Mouse (Mus musculus) intestine, embryonic 15.5 days (tissue): ENCODE results near the gene Tgfbr2. TPM values are rescaled to one million over a fixed set of nuclear protein-coding genes. Genes with fewer than 3 reads are reported as not detected.

Source experiments
- ATAC-seq: fragments of 200-750 bp; cut with Nextera tagmentation; 2 replicates; pipeline ENCODE4 v1.8.0; 2017; ENCODE audit warnings: moderate TSS enrichment, moderate library complexity
- H3K27ac ChIP-seq: fragments of 300-500 bp; sonication (generic); 2 replicates; pipeline ENCODE4 v1.5.1; 2015; ENCODE audit warnings: mild to moderate bottlenecking, inconsistent platforms
- H3K27me3 ChIP-seq: fragments of 300-500 bp; sonication (generic); replicated peaks from 2 replicates; pipeline ENCODE4 v1.6.1; 2015; ENCODE audit warnings: inconsistent platforms
- H3K36me3 ChIP-seq: fragments of 300-500 bp; sonication (generic); 2 replicates; pipeline ENCODE4 v1.6.1; 2015; ENCODE audit warnings: inconsistent platforms
- H3K4me1 ChIP-seq: fragments of 300-500 bp; sonication (generic); replicated peaks from 2 replicates; pipeline ENCODE4 v1.6.1; 2015; ENCODE audit warnings: inconsistent platforms
- H3K4me2 ChIP-seq: fragments of 300-500 bp; sonication (generic); replicated peaks from 2 replicates; pipeline ENCODE4 v1.6.1; 2015; ENCODE audit warnings: mild to moderate bottlenecking, inconsistent platforms
- H3K4me3 ChIP-seq: fragments of 300-500 bp; sonication (generic); replicated peaks from 2 replicates; pipeline ENCODE4 v1.5.1; 2015; ENCODE audit warnings: inconsistent platforms
- H3K9ac ChIP-seq: fragments of 300-500 bp; sonication (generic); 2 replicates; pipeline ENCODE4 v1.6.1; 2015; ENCODE audit warnings: inconsistent platforms
- H3K9me3 ChIP-seq: fragments of 300-500 bp; sonication (generic); 2 replicates; pipeline ENCODE4 v1.6.1; 2016; ENCODE audit warnings: inconsistent platforms
- WGBS: fragments of 180-500 bp; shearing (Covaris S2); methylation state at CpG from one replicate; pipeline ENCODE4 v1.1.7; 2015; 5-methylcytosine and 5-hydroxymethylcytosine counted together
- polyA plus RNA-seq: library from polyadenylated mRNA; unstranded; fragments of >200 nt; fragmentation: Nextera tagmentation; extraction: Ambion mirVana; gene quantifications from 2 replicates; pipeline ENCODE4 v1.2.1, GENCODE M21; 2015

Tgfbr2 gene
- polyA plus RNA-seq, 1 experiment from 2014 or later = 31.8 TPM

DNA sequence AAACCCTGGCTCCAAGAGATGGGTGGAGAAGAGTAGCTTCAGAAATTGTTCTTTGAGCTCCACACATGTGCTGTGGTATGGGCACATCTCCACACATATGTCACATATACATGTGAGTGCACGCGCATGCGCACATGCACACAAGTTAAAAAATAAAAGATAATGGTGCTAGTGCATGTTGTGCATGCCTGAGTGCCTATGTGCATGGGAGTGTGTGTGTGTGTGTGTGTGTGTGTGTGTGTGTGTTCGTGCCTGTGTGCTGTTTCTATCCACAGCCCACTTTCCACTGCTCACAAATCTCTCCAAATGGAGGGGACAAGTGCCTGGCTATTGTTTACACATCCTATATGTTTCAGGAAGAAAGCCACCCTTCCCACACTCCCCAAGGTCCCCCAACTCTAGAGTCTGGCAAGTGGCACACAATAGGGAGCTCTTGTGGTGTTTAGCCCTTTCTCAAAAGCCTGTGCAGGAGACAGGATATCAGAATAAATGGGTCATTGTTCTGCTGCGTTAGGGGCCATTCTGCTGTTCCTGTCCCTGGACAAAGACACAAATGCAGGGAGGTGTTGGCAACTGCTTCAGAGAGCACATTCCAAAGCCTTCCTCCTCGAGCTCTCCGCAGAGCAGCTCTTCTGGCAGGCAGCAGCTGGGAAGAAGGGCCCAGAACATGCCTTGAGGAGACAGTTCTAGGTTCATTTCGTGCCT is 37.9 kb upstream of the Tgfbr2 start:
- H3K9ac ChIP-seq = no peak overlapping the region
- WGBS = 64% methylated on average over 8 of the region's 8 CpGs
- no peaks in the 10 kb centered on the region for H3K9me3 ChIP-seq
- H3K4me2 ChIP-seq = no peak overlapping the region
- no peaks in the 10 kb centered on the region for H3K27me3 ChIP-seq
- H3K27ac ChIP-seq = no peak overlapping the region
- no peaks in the 10 kb centered on the region for H3K4me1 ChIP-seq
- no peak overlapping the region for H3K4me3 ChIP-seq
- H3K36me3 ChIP-seq = no peaks in the 10 kb centered on the region
- 0 out of 2 replicates have a peak, but pooled peaks have one; percentile 42 for ATAC-seq

DNA sequence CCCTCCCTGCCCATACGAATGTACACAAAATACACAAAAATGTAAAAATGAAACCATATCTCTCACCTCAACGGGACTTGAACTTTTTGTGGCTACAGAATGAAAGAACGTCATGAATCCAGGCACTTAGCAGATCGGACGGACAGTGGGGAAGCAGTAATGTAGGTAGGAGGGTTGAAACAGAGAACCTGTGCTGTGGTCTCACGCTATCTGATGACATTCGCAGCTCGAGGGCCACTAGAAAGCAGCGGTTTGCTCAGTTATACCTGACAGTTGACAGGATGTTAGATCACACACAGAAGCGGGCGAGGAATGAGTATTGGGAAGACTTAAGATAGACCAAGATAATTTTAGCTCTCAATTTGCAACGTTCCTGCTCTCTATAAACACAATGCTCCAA is 36.9 kb upstream of the Tgfbr2 start:
- Histone ChIP-seq H3K4me1 (no peaks in the 10 kb centered on the region), H3K36me3 (no peaks in the 10 kb centered on the region), H3K9me3 (no peaks in the 10 kb centered on the region), H3K27me3 (no peaks in the 10 kb centered on the region), H3K9ac (no peak overlapping the region), H3K27ac (no peak overlapping the region), H3K4me2 (no peak overlapping the region), H3K4me3 (no peak overlapping the region)
- 84% methylated on average over 12 of the region's 12 CpGs for WGBS
- no peak for ATAC-seq

DNA sequence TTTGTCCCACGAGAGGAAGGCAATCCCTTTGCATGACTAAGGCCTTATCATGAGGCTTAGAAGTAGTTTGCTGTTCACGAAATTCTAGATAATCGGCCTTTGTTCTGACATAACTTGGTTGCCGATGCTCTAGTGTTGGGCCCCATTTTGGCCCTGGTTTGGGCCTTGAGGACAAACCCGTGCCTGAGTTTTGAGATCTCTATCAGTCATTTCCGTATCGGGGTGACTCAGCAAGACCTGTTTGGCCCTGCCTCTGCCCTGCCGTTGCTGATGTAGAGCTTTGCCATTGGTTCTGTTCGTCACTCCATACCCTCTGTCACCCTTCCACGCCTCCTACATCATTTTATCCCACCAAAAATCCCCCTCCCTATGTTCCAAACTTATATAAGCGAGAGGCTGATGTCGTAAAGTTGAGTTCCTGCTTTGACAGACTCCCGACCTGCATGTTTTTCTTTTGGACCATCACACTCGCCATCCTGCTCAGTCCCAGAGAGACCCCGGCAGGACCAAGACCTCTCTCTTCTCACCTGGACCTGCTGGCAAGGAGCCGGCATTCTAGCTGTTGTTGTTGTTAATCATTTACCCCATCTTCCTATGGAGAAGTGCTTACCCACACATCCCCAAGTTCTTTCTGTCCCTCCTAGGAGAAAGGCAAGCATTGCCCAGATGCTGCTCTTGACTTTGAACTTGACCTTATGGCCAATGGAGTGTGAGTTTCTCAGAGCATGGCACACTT is 33.2 kb upstream of the Tgfbr2 start:
- 67% methylated on average over 16 of the region's 16 CpGs for WGBS
- H3K9me3 ChIP-seq = no peaks in the 10 kb centered on the region
- H3K4me1 ChIP-seq = no peaks in the 10 kb centered on the region
- ATAC-seq = peak; percentile 62
- H3K9ac ChIP-seq = no peak overlapping the region
- no peak overlapping the region for H3K4me2 ChIP-seq
- H3K27ac ChIP-seq = no peak overlapping the region
- H3K4me3 ChIP-seq = no peak overlapping the region
- H3K27me3 ChIP-seq = no peaks in the 10 kb centered on the region
- H3K36me3 ChIP-seq = no peaks in the 10 kb centered on the region

DNA sequence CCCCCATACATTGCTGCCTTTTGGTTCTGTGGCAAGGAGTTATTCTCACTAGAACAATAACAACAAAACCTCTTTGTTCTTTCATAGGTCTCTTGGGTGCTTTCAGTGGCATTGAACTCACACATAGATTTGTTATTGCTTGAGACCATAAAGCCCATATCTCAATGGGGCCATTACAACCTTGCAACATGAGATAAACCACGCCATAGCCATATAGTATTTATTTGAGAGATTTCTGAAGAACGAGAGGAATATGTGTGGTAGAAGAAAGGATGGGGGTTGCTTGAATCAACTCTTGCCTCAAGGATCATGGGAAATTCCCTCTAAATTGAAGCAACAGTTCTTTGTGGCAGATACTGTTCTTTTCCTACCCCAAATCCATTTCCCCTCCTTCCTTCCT is 31.7 kb upstream of the Tgfbr2 start:
- H3K27me3 ChIP-seq = no peaks in the 10 kb centered on the region
- no peak overlapping the region for H3K9ac ChIP-seq
- WGBS = 54% methylated on average over 2 of the region's 2 CpGs
- ATAC-seq = no peak
- H3K27ac ChIP-seq = no peak overlapping the region
- H3K4me2 ChIP-seq = no peak overlapping the region
- no peaks in the 10 kb centered on the region for H3K36me3 ChIP-seq
- no peak overlapping the region for H3K4me3 ChIP-seq
- no peaks in the 10 kb centered on the region for H3K4me1 ChIP-seq
- H3K9me3 ChIP-seq = no peaks in the 10 kb centered on the region

DNA sequence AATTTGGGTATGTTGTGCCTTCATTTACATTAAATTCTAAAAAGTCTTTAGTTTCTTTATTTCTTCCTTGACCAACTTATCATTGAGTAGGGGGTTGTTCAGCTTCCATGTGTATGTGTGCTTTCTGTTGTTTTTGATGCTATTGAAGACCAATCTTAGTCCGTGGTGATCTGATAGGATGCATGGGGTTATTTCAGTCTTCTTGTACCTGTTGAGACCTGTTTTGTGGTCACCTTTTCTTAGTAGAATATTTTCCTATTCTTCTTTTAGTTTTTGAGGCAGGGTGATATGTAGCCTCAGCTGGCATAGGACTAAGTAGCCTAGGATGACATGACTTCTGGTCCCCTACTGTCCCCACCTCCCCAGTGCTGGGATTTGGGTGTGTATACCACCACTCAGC is 28.5 kb upstream of the Tgfbr2 start:
- H3K36me3 ChIP-seq = no peaks in the 10 kb centered on the region

DNA sequence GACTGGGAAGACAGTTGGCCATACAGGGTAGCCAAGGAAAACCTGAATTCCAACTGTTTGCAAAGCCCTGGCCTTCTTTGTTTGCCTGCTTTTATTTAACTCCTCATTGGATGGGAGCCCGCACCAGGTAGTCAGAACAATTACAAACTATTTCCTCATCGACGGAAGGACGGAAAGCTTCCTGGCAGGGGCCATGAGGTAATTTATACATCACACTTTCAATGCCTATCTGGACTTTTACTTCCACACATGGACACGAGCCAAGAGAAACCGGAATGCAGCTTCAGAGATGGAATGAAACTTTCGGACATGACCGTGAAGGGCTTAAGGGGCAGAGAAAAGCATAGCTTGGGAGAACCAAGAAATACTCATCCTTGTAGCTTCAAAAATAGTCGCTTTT is 24.0 kb upstream of the Tgfbr2 start:
- Histone ChIP-seq H3K9ac (no peak overlapping the region), H3K4me3 (no peak overlapping the region), H3K27me3 (no peaks in the 10 kb centered on the region), H3K36me3 (no peaks in the 10 kb centered on the region), H3K4me2 (no peak overlapping the region), H3K27ac (no peak overlapping the region), H3K9me3 (no peaks in the 10 kb centered on the region), H3K4me1 (no peaks in the 10 kb centered on the region)
- 43% methylated on average over 9 of the region's 9 CpGs for WGBS
- peak; percentile 34 for ATAC-seq

More for the DNA sequence above, 28.5 kb upstream of the Tgfbr2 start:
- Histone ChIP-seq H3K27ac (no peak overlapping the region), H3K4me3 (no peak overlapping the region), H3K4me1 (no peaks in the 10 kb centered on the region), H3K27me3 (no peaks in the 10 kb centered on the region), H3K9me3 (no peaks in the 10 kb centered on the region), H3K9ac (no peak overlapping the region), H3K4me2 (no peak overlapping the region)
- 86% methylated on average over 1 of the region's 1 CpGs for WGBS
- no peak for ATAC-seq

DNA sequence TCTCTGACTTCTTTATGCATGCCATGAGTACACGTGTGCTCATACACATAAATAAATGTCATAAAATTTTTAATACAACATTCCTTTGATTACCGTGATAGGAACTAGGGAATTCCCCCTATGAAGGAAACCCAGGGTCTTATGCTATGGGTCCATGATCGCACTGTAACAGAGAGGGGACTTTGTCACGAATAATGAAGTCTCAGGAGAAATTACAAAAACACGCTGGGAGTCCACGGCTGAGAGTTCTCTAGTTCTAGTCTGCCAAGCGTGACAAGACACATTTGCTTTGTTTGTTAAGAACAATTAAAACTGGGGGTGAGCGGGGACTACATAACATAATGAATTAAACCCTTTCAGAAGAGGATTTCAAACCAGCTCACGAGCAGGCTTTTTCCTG is 23.3 kb upstream of the Tgfbr2 start:
- no peak for ATAC-seq
- Histone ChIP-seq H3K27ac (no peak overlapping the region), H3K9me3 (no peaks in the 10 kb centered on the region), H3K27me3 (no peaks in the 10 kb centered on the region), H3K4me2 (no peak overlapping the region), H3K9ac (no peak overlapping the region), H3K4me3 (no peak overlapping the region), H3K4me1 (no peaks in the 10 kb centered on the region), H3K36me3 (no peaks in the 10 kb centered on the region)
- WGBS = 67% methylated on average over 9 of the region's 9 CpGs

DNA sequence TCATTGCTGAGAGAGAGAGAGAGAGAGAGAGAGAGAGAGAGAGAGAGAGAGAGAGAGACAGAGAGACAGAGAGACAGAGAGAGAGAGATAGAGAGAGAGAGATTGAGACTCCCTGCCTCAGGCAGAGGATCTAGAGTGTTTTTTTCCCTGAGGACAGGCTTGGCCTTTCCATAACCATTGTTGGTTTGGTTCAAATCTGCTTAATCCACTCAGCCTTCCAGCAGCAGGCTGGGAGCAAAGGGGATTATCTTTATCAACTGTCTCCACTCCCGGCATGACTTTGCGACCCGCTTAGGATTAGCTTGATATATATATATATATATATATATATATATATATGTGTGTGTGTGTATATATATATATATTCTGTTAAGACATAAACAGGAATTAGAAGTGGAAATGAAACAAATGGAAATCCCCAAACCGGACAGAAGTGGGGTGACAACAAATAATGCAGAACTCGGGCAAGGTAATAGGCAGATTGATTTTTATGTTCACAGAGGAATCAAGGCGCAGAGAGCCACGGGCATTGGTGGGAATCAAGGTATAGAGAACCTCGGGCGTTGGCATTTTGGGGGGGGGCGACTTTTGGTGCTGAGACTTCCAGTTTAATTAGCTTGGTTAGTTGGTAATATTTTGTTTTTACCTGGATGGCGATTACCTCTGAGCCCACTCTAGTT is 22.5 kb upstream of the Tgfbr2 start:
- no peaks in the 10 kb centered on the region for H3K36me3 ChIP-seq
- 85% methylated on average over 11 of the region's 11 CpGs for WGBS
- H3K4me1 ChIP-seq = no peaks in the 10 kb centered on the region
- no peaks in the 10 kb centered on the region for H3K27me3 ChIP-seq
- no peak overlapping the region for H3K4me2 ChIP-seq
- no peak overlapping the region for H3K27ac ChIP-seq
- no peak overlapping the region for H3K4me3 ChIP-seq
- no peak overlapping the region for H3K9ac ChIP-seq
- no peaks in the 10 kb centered on the region for H3K9me3 ChIP-seq
- ATAC-seq = no peak

DNA sequence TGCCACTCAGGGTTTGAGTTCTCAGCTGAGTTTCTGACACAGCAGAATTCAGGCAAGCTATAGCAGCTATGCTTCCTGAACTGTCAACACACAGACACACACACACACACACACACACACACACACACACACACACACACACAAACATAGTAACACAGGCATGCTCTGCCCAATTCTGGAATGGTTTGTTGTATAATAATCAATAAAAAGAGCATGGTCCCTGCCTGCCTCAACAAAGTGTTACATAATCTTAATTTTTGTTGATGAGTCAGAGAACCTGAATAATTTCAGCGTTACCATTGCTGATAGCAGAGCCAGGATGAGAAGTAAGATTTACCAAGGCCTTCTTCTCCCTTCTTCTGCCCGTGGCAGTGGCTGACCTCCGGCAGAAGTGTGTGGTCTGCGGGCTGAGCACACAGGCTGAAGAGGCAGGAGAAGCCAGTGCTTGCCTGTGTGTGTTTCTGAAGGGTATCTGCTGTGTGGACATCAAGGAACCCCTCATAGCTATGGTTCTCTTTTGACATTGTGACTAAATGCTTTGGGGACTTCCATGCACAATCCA is 18.8 kb upstream of the Tgfbr2 start:
- H3K4me2 ChIP-seq = no peak overlapping the region
- H3K9ac ChIP-seq = no peak overlapping the region
- no peaks in the 10 kb centered on the region for H3K27me3 ChIP-seq
- no peak overlapping the region for H3K27ac ChIP-seq
- no peak overlapping the region for H3K4me3 ChIP-seq
- H3K36me3 ChIP-seq = no peaks in the 10 kb centered on the region
- no peaks in the 10 kb centered on the region for H3K9me3 ChIP-seq
- peaks cover 3% of the 10 kb centered on the region; the same call in 1 of the 2 replicates for H3K4me1 ChIP-seq
- peak; percentile 23; the same call in 1 of the 2 replicates for ATAC-seq
- 62% methylated on average over 4 of the region's 4 CpGs for WGBS

DNA sequence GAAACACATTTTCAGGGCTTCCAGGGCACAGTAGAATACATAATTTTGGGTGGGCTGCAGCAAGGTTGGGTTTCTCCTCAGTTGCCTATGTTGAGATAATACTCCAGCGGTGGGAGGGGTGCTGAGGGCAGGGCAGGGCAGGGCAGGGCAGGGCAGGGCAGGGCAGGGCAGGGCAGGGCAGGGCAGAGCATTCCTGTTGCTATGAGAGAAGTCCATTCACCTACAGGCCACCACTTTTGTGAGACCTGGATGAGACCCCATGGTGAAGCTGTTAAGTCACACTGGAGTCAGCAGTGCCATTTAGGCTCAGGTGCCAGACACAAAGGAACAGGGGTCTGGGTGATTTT is 18.3 kb upstream of the Tgfbr2 start:
- Histone ChIP-seq H3K4me2 (no peak overlapping the region), H3K27ac (no peak overlapping the region), H3K9me3 (no peaks in the 10 kb centered on the region), H3K27me3 (no peaks in the 10 kb centered on the region), H3K4me3 (no peak overlapping the region), H3K9ac (no peak overlapping the region), H3K4me1 (peaks cover 3% of the 10 kb centered on the region; the same call in 1 of the 2 replicates), H3K36me3 (no peaks in the 10 kb centered on the region)
- ATAC-seq = 0 out of 2 replicates have a peak, but pooled peaks have one; percentile 42
- WGBS = 65% methylated on average over 1 of the region's 1 CpGs

DNA sequence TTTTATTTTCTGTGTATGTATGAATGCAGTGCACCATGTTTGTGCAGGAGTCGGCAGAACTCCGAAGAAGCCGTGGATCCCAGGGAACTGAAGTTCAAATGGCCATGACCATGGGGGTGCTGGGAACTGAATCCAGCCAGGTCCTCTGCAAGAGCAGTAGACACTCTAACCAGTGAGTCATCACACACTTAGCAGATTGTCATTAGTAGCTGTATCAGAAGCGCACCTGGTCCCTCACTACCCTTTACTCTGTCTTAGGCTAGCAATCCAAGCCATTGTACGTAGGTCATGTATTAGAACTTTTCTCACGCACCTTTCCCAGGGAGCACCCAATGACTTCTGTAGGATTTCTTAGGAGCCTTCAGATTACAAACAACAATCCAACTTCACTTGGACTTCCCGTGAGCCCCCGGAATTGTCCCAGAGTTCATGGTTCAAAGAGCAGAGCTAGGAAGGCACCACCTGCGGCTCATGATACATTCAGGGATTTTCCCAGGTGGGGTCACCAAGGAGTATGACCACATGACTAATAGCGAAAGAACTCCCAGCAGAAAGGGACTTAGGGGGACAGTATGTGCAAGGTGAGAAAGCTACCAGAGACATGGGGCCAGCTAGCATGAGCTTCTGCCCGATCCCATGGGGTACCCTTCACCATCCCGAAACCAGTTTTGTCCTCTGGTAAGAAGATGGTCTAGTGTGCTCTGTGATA is 17.8 kb upstream of the Tgfbr2 start:
- no peak for ATAC-seq
- Histone ChIP-seq H3K36me3 (no peaks in the 10 kb centered on the region), H3K9me3 (no peaks in the 10 kb centered on the region), H3K4me1 (peaks cover 7% of the 10 kb centered on the region; the same call in 1 of the 2 replicates), H3K27me3 (no peaks in the 10 kb centered on the region), H3K4me3 (no peak overlapping the region), H3K27ac (no peak overlapping the region), H3K4me2 (no peak overlapping the region), H3K9ac (no peak overlapping the region)
- 95% methylated on average over 12 of the region's 12 CpGs for WGBS

DNA sequence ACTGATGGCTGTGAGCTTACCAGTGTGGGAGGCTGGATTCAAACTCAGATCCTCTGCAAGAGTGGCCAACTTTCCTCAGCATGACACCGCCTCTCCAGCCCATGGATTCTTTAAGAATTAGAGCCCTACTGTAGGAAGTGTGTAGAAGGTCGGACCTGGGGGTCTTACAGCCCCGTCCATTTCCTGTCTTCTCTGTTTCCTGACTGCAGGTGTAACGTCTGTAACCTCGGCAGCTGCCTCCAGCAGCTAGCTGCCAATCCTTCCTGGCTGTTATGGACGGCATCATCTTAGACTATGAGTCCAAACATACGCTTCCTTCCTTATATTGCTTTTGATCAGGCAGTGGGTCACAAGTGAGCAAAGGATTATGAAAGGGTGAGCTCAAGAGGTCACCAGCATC is 17.1 kb upstream of the Tgfbr2 start:
- Histone ChIP-seq H3K9me3 (no peaks in the 10 kb centered on the region), H3K36me3 (no peaks in the 10 kb centered on the region), H3K9ac (no peak overlapping the region), H3K27ac (no peak overlapping the region), H3K27me3 (no peaks in the 10 kb centered on the region), H3K4me3 (no peak overlapping the region), H3K4me1 (peaks cover 10% of the 10 kb centered on the region; the same call in 1 of the 2 replicates), H3K4me2 (no peak overlapping the region)
- ATAC-seq = no peak
- WGBS = 76% methylated on average over 7 of the region's 7 CpGs
